Mouse (Mus musculus): ENCODE data around the gene Grin2d. TPM values are rescaled to one million over a fixed set of nuclear protein-coding genes. Genes with fewer than 3 reads are reported as not detected.
A peak's percentile ranks its signal among the peaks of the same experiment; 100 is the strongest.

The Grin2d gene
- polyA plus RNA-seq, 1 experiment from 2014 or later = 0.07 TPM

- Histone ChIP-seq H3K9me3 (ENCODE audit: control insufficient read depth, low read length) (no peaks in the 10 kb centered on the region), H3K4me2 (ENCODE audit: low read depth, severe bottlenecking) (no peak overlapping the region), H3K4me1 (ENCODE audit: control insufficient read depth, insufficient read depth, low read length) (peaks cover 10% of the 10 kb centered on the region; the same call in 1 of the 2 replicates), H3K27ac (replicated peaks; ENCODE audit: low read depth, low read length) (no peak overlapping the region), H3K4me3 (ENCODE audit: low read depth, low read length) (no peak overlapping the region), H3K27me3 (ENCODE audit: control insufficient read depth, insufficient read depth, low read length) (peaks cover 10% of the 10 kb centered on the region), H3K9ac (ENCODE audit: low read length) (no peak overlapping the region), H3K36me3 (ENCODE audit: control insufficient read depth, insufficient read depth, low read length) (peaks cover 5% of the 10 kb centered on the region)
- 92% methylated on average over 29 of the region's 29 CpGs for WGBS
- DNase-seq (ENCODE audit: low spot score) = peak; percentile 20
- ATAC-seq (ENCODE audit: insufficient number of reproducible peaks, low FRiP score, low TSS enrichment, low read depth) = no peak
Measured at GRCm38 (mm10) chr7:45794971-45795370, 83.2 kb downstream of the Grin2d start.

GRCm38 (mm10) chr7:45793969-45794585 lies 84.1 kb downstream of the Grin2d start:
- 86% methylated on average over 37 of the region's 44 CpGs for WGBS
- no peaks in the 10 kb centered on the region for H3K9me3 ChIP-seq (ENCODE audit: control insufficient read depth, low read length)
- no peak overlapping the region for H3K27ac ChIP-seq (replicated peaks; ENCODE audit: low read depth, low read length)
- DNase-seq (ENCODE audit: low spot score) = peak; percentile 20
- no peak for ATAC-seq (ENCODE audit: insufficient number of reproducible peaks, low FRiP score, low TSS enrichment, low read depth)
- peaks cover 10% of the 10 kb centered on the region for H3K27me3 ChIP-seq (ENCODE audit: control insufficient read depth, insufficient read depth, low read length)
- no peak overlapping the region for H3K9ac ChIP-seq (ENCODE audit: low read length)
- H3K4me1 ChIP-seq (ENCODE audit: control insufficient read depth, insufficient read depth, low read length) = peaks cover 10% of the 10 kb centered on the region; the same call in 1 of the 2 replicates
- no peak overlapping the region for H3K4me2 ChIP-seq (ENCODE audit: low read depth, severe bottlenecking)
- H3K4me3 ChIP-seq (ENCODE audit: low read depth, low read length) = no peak overlapping the region
- H3K36me3 ChIP-seq (ENCODE audit: control insufficient read depth, insufficient read depth, low read length) = peaks cover 5% of the 10 kb centered on the region

- ATAC-seq (ENCODE audit: insufficient number of reproducible peaks, low FRiP score, low TSS enrichment, low read depth) = no peak
Measured at GRCm38 (mm10) chr7:45793240-45793639, 84.9 kb downstream of the Grin2d start.

GRCm38 (mm10) chr7:45791756-45792490 lies 86.3 kb downstream of the Grin2d start:
- Histone ChIP-seq H3K27ac (replicated peaks; ENCODE audit: low read depth, low read length) (no peak overlapping the region), H3K4me3 (ENCODE audit: low read depth, low read length) (no peak overlapping the region), H3K36me3 (ENCODE audit: control insufficient read depth, insufficient read depth, low read length) (peaks cover 5% of the 10 kb centered on the region), H3K27me3 (ENCODE audit: control insufficient read depth, insufficient read depth, low read length) (peaks cover 2% of the 10 kb centered on the region), H3K4me1 (ENCODE audit: control insufficient read depth, insufficient read depth, low read length) (peaks cover 6% of the 10 kb centered on the region), H3K9me3 (ENCODE audit: control insufficient read depth, low read length) (no peaks in the 10 kb centered on the region), H3K9ac (ENCODE audit: low read length) (no peak overlapping the region), H3K4me2 (ENCODE audit: low read depth, severe bottlenecking) (no peak overlapping the region)
- ATAC-seq (ENCODE audit: insufficient number of reproducible peaks, low FRiP score, low TSS enrichment, low read depth) (peak; percentile 31; the same call in 1 of the 2 replicates), DNase-seq (ENCODE audit: low spot score) (no peak)
- WGBS = 76% methylated on average over 17 of the region's 17 CpGs

More at GRCm38 (mm10) chr7:45793240-45793639, 84.9 kb downstream of the Grin2d start:
- H3K4me1 ChIP-seq (ENCODE audit: control insufficient read depth, insufficient read depth, low read length) = peaks cover 7% of the 10 kb centered on the region; the same call in 1 of the 2 replicates
- peaks cover 5% of the 10 kb centered on the region for H3K36me3 ChIP-seq (ENCODE audit: control insufficient read depth, insufficient read depth, low read length)
- no peak overlapping the region for H3K27ac ChIP-seq (replicated peaks; ENCODE audit: low read depth, low read length)
- no peak for DNase-seq (ENCODE audit: low spot score)
- peaks cover 10% of the 10 kb centered on the region for H3K27me3 ChIP-seq (ENCODE audit: control insufficient read depth, insufficient read depth, low read length)
- WGBS = 82% methylated on average over 24 of the region's 24 CpGs
- H3K4me2 ChIP-seq (ENCODE audit: low read depth, severe bottlenecking) = no peak overlapping the region
- no peak overlapping the region for H3K4me3 ChIP-seq (ENCODE audit: low read depth, low read length)
- no peak overlapping the region for H3K9ac ChIP-seq (ENCODE audit: low read length)
- no peaks in the 10 kb centered on the region for H3K9me3 ChIP-seq (ENCODE audit: control insufficient read depth, low read length)

- Histone ChIP-seq H3K4me1 (ENCODE audit: control insufficient read depth, insufficient read depth, low read length) (peaks cover 12% of the 10 kb centered on the region), H3K27me3 (ENCODE audit: control insufficient read depth, insufficient read depth, low read length) (no peaks in the 10 kb centered on the region), H3K4me3 (ENCODE audit: low read depth, low read length) (no peak overlapping the region), H3K27ac (replicated peaks; ENCODE audit: low read depth, low read length) (no peak overlapping the region), H3K4me2 (ENCODE audit: low read depth, severe bottlenecking) (no peak overlapping the region), H3K36me3 (ENCODE audit: control insufficient read depth, insufficient read depth, low read length) (peaks cover 5% of the 10 kb centered on the region), H3K9me3 (ENCODE audit: control insufficient read depth, low read length) (no peaks in the 10 kb centered on the region), H3K9ac (ENCODE audit: low read length) (no peak overlapping the region)
- DNase-seq (ENCODE audit: low spot score) = no peak
- 79% methylated on average over 6 of the region's 6 CpGs for WGBS
- no peak for ATAC-seq (ENCODE audit: insufficient number of reproducible peaks, low FRiP score, low TSS enrichment, low read depth)
Measured at GRCm38 (mm10) chr7:45790721-45791120, 87.5 kb downstream of the Grin2d start.

- H3K27me3 ChIP-seq (ENCODE audit: control insufficient read depth, insufficient read depth, low read length) = 0 out of 2 replicates have a peak, but pooled peaks cover 2% of the 10 kb centered on the region
- 83% methylated on average over 22 of the region's 22 CpGs for WGBS
- peaks cover 23% of the 10 kb centered on the region for H3K4me1 ChIP-seq (ENCODE audit: control insufficient read depth, insufficient read depth, low read length)
- H3K9me3 ChIP-seq (ENCODE audit: control insufficient read depth, low read length) = no peaks in the 10 kb centered on the region
- no peak overlapping the region for H3K27ac ChIP-seq (replicated peaks; ENCODE audit: low read depth, low read length)
- no peak overlapping the region; the same call in 1 of the 2 replicates for H3K9ac ChIP-seq (ENCODE audit: low read length)
- H3K36me3 ChIP-seq (ENCODE audit: control insufficient read depth, insufficient read depth, low read length) = no peaks in the 10 kb centered on the region
- peak overlapping the region; percentile 90; the same call in 1 of the 2 replicates for H3K4me2 ChIP-seq (ENCODE audit: low read depth, severe bottlenecking)
- ATAC-seq (ENCODE audit: insufficient number of reproducible peaks, low FRiP score, low TSS enrichment, low read depth) (no peak), DNase-seq (ENCODE audit: low spot score) (no peak)
- no peak overlapping the region for H3K4me3 ChIP-seq (ENCODE audit: low read depth, low read length)
Measured at GRCm38 (mm10) chr7:45787642-45788041, 90.5 kb downstream of the Grin2d start.

GRCm38 (mm10) chr7:45786661-45787413 lies 91.3 kb downstream of the Grin2d start:
- no peaks in the 10 kb centered on the region for H3K36me3 ChIP-seq (ENCODE audit: control insufficient read depth, insufficient read depth, low read length)
- 0 out of 2 replicates have a peak, but pooled peaks cover 2% of the 10 kb centered on the region for H3K27me3 ChIP-seq (ENCODE audit: control insufficient read depth, insufficient read depth, low read length)
- H3K4me1 ChIP-seq (ENCODE audit: control insufficient read depth, insufficient read depth, low read length) = peaks cover 23% of the 10 kb centered on the region
- DNase-seq (ENCODE audit: low spot score) (peak; percentile 73), ATAC-seq (ENCODE audit: insufficient number of reproducible peaks, low FRiP score, low TSS enrichment, low read depth) (peak; percentile 29; the same call in 1 of the 2 replicates)
- H3K27ac ChIP-seq (replicated peaks; ENCODE audit: low read depth, low read length) = 0 out of 2 replicates have a peak overlapping the region, but pooled peaks have one; percentile 10
- H3K4me2 ChIP-seq (ENCODE audit: low read depth, severe bottlenecking) = peak overlapping the region; percentile 90
- H3K4me3 ChIP-seq (ENCODE audit: low read depth, low read length) = peak overlapping the region; percentile 96
- peak overlapping the region; percentile 52 for H3K9ac ChIP-seq (ENCODE audit: low read length)
- H3K9me3 ChIP-seq (ENCODE audit: control insufficient read depth, low read length) = no peaks in the 10 kb centered on the region
- 7% methylated on average over 17 of the region's 17 CpGs for WGBS

- Histone ChIP-seq H3K4me3 (ENCODE audit: low read depth, low read length) (peak overlapping the region; percentile 96), H3K9ac (ENCODE audit: low read length) (peak overlapping the region; percentile 72), H3K36me3 (ENCODE audit: control insufficient read depth, insufficient read depth, low read length) (no peaks in the 10 kb centered on the region), H3K4me1 (ENCODE audit: control insufficient read depth, insufficient read depth, low read length) (peaks cover 23% of the 10 kb centered on the region), H3K27me3 (ENCODE audit: control insufficient read depth, insufficient read depth, low read length) (0 out of 2 replicates have a peak, but pooled peaks cover 2% of the 10 kb centered on the region), H3K4me2 (ENCODE audit: low read depth, severe bottlenecking) (peak overlapping the region; percentile 90), H3K27ac (replicated peaks; ENCODE audit: low read depth, low read length) (peak overlapping the region; percentile 70), H3K9me3 (ENCODE audit: control insufficient read depth, low read length) (no peaks in the 10 kb centered on the region)
- peak; percentile 84 for ATAC-seq (ENCODE audit: insufficient number of reproducible peaks, low FRiP score, low TSS enrichment, low read depth)
- WGBS = under 1% methylated on average over 14 of the region's 14 CpGs
- peak; percentile 86 for DNase-seq (ENCODE audit: low spot score)
Measured at GRCm38 (mm10) chr7:45786136-45786578, 92.0 kb downstream of the Grin2d start.
